Mouse (Mus musculus): ENCODE data around the gene Gnb3.
"Not testable (repeated sequence)": the region's sequence is repeated elsewhere in the genome, so short reads cannot be mapped to it uniquely, and the experiment has no call there.

The Gnb3 gene

DNA sequence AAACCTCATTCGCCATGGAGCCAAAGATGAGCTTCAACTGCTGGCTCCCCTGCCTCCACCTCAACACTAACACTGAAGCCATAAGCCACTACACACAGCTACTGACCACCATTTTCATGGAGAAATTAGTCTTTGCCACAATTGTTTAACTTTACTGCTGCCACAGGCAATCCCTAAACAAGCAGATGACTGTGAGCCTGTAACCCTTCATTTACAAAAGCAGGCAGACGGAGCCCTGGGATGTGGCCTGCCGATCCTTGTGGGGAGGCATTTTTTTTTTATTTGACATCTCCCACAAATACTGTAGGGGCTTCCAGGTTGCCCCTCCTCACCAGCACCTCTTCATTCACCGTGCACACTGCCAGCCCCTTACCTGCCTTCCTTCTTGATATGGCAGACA lies 23.5 kb downstream of the Gnb3 start:
- DNase-seq (ENCODE audit: low spot score in 2 of 2), result no peak

DNA sequence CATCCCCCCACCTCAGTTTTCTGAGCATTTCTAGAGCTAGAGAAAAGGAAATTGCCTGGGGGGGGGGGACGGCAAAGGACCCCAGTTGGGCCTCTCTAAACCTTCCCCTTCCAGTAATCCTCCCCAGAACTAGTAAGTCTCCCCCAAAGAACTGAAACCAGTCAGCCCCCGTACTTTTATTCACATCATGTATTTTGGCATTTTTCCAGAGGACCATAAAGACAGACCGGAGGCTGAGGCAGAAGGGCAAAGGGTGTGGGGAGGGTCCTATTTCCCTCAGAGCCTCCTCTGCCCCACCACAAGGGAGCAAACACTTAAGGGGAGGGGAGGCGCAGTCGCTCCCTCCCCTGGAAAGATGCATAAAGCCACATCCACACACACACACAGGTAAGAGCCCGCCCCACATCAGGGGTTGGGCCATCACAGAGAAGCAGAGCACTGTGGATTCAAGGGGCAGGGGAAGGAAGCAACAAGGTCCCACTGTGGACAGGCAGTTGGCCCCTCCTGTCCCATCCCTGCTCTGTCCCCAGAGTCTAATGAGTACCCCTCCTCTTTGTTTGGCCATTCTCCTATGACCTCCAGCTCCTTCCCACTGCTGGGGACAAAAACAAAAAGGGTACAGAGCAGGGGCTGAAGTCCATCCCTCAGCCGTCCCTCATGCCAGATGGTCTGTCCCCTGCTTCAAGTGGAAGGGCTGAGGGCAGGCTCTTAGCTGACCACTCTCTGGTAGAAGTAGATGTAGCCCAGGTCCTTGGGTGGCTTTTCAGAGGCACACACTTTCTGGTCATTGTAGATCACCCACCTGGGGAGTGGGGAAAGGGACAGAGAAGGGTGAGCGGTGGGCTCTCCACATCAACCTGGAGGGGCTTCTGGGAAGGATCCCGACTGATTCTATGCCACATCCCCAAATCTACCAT lies 25.0 kb downstream of the Gnb3 start:
- no peak for DNase-seq (ENCODE audit: low spot score in 2 of 2)

- DNase-seq (ENCODE audit: low spot score in 2 of 2), result peak in 1 of 2 experiments; percentile 65
These were observed 25.6 kb downstream of the Gnb3 start for GRCm38 (mm10) chr6:124814448-124814847.

DNA sequence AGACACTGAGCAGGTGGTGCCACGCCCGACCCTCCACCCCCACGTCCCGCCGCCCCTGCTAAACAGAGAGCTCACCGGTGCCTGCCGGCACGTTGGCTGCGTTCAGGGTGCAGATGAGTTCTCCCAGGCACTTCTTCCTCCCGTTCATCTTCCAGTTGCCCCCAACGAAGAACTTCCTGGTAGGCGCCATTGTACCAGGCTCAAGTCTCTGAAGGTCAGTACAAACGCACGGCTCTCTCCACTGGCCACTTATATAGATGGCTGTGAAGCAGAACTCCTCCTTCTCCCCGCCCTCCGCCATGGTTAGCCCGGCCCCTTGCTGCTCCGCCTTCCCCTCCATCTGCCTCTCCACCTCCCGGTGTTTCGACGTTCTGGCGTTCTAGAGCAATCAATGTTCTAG lies 26.1 kb downstream of the Gnb3 start, which contains the start of gene Tpi1:
Tpi1 (minus strand) TSS at position 364 of the 400 bp plus-strand sequence.
- DNase-seq (ENCODE audit: low spot score in 2 of 2), result peak; percentile 84 to 86

- peak; percentile 71 to 73 for DNase-seq (ENCODE audit: low spot score in 2 of 2)
These were observed 26.6 kb downstream of the Gnb3 start for GRCm38 (mm10) chr6:124813496-124813895.

GRCm38 (mm10) chr6:124812848-124813247 lies 27.2 kb downstream of the Gnb3 start:
- no peak for DNase-seq (ENCODE audit: low spot score in 2 of 2)

DNA sequence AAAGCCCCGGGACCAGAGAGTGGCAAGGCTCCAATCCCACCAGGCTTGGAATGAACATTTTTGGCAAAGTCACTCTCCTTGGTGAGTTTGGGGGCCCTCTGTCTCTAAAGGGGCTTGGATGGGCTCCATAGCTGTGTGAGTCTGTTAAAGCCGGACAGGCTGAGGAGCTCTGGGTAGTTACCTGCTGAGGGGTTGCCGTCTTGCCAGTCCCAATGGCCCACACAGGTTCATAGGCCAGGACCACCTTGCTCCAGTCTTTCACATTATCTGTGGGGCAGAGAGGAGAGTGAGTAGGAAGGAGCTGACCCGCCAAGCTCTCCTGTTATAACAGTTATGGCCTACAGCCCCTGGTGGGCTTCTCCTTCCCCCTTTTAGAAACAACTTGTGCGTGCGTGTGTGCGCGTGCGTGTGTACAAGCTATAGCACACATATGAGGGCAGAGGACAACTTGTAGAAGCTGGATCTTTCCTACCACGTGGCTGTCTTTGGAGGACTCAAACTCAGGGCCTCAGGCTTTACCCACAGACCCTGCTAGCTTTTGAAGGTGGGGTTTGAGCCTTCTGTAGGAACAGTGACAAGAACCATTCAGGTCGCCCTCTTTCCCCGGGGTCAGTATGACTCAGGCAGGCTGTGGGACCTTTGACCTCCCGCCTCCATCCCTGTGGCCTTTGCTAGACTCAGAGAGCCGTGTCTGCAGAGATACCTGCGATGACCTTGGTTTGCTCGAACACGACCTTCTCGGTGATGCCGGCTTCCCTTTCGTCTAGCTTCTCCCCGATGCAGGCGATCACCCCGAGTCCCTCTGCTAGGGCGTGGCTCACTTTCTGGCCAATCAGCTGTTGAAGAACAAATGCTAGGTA lies 28.1 kb downstream of the Gnb3 start:
- no peak for DNase-seq (ENCODE audit: low spot score in 2 of 2)

DNA sequence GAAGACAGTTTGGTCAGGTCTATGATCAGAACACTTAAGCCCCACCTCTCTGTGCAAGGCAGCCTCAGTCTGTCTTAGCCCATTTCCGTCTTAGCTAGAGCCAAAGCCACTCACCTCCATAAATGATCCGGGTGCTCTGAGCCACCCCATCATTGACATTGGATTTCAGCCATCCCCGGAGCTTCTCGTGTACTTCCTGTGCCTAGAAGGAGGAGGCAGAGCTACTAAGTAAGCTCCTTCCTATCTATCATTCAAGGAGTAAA lies 28.7 kb downstream of the Gnb3 start:
- DNase-seq (ENCODE audit: low spot score in 2 of 2), result no peak

DNA sequence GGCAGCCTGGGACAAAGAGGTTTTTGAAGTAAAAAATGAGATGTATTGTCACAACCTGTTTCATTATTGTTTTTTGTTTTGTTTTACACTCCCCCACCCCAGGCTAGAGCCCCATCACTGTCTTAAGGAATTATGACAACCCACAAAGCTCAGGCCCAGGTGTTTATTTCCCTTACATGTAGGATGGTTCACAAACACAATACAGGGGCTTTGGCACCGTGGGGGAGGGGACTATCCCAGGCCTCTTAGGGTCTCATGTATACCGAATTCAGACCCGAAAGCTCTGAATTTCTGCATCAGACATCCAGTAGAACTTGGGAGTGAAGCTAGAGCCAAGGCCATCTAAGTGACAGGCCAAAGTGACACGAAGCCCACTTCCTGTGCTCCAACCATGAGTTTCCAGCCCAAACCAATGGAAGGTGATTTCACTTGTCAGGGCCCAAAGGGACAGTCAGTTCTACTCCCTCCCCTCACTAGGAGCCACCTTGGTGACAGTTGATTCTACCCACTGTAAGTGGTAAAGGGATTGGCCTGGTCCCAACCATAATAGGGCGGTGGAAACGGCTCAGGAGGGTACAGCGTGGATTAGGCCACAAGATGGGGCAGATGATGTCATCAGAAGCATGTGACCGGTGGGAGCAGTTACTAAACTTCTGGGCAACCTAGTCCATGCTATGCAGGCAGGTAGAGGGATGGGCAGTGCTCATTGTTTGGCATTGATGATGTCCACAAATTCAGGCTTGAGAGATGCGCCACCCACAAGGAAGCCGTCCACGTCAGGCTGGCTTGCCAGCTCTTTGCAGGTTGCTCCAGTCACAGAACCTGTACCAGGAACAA lies 29.3 kb downstream of the Gnb3 start:
- DNase-seq (ENCODE audit: low spot score in 2 of 2), result not testable (repeated sequence)

GRCm38 (mm10) chr6:124809775-124810538 lies 30.1 kb downstream of the Gnb3 start:
- DNase-seq (ENCODE audit: low spot score in 2 of 2), result no peak

GRCm38 (mm10) chr6:124809052-124809774 lies 30.9 kb downstream of the Gnb3 start:
- DNase-seq (ENCODE audit: low spot score in 2 of 2), result peak; percentile 62 to 73

GRCm38 (mm10) chr6:124808358-124809012 lies 31.6 kb downstream of the Gnb3 start, which contains the start of gene Spsb2:
Spsb2 (plus strand) TSS chr6:124808661.
- DNase-seq (ENCODE audit: low spot score in 2 of 2), result peak; percentile 65

DNA sequence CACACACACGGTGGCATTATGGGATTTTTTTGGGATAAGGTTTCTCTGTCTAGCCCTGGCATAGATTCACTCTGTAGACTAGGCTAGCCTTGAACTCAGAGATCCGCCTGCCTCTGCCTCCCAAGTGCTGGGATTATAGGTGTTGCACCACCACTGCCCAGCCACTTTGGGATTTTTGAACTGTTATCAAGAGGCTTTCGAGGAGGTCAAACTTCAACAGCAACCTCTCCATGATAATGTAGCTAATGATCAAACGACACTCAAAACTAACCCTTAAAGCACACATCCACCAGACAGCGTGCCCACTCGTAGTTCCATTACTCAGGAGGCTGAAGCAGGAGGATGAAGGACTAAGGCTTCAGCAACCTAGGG lies 32.1 kb downstream of the Gnb3 start:
- no peak for DNase-seq (ENCODE audit: low spot score in 2 of 2)

DNA sequence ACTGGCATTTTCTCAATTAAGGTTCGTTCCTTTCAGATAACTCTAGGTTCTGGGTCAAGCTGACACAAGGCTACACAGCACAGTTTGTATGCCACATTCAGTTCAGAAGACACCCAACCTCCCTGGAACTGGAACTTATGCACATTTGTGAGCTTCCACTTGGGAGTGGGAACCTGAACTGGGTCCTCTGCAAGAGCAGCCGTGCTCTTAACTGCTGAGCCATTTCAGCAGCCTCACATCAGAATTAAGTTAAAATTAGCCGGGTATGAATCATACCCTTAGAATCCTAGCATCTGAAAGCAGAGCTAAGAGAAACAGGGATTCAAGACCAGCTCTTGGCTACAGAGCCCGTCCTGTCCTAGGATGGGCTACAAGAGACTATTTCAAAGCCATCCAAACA lies 32.7 kb downstream of the Gnb3 start:
- no peak for DNase-seq (ENCODE audit: low spot score in 2 of 2)

GRCm38 (mm10) chr6:124806446-124807140 lies 33.5 kb downstream of the Gnb3 start:
- DNase-seq (ENCODE audit: low spot score in 2 of 2), result no peak

DNA sequence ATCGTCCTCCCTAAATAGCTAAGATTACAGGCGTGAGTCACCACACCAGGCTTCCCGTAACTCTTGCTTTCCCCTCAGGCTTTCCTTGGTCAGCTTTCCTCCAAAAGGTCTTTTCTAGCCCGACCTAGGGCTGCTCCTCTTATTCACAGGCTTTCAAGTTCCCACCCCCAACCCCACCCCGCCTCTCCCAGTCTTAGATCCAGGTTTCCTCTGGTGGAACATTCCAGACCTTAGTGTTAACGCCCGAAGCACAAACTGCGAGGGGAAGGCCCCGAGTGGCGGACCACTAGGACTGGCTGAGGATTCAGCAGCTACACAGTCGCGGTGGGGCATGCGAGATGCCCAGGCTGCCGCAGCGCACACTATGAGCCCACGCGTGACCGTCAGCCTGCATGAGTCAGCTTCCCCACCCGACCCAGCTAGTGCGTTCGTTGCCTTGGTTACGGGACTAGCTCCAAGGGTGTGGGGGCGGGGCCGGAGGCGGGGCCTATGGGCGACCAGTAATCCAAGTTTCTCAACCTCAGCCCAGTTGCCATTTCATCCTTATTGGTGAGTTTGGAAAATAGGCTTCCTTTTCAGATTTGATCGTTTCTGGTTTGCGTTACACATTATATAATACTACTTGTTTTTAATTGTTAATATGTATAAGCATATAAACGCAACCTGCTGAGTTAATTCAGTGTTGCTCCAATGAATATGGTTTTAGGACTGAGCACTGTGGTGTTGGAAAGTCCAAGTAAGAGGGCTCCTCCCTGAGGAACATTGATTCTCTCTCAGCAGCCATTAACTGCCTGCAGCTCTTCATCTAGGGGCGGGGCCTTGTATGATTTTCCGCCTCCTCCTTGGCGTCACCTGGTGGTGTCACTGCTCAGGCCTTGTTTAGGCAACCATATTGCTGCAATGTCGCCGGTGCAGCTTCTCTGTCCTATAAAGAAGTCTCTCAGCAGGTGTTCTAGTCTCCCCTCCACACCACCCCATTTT lies 34.4 kb downstream of the Gnb3 start:
- peak; percentile 95 to 96 for DNase-seq (ENCODE audit: low spot score in 2 of 2)

DNA sequence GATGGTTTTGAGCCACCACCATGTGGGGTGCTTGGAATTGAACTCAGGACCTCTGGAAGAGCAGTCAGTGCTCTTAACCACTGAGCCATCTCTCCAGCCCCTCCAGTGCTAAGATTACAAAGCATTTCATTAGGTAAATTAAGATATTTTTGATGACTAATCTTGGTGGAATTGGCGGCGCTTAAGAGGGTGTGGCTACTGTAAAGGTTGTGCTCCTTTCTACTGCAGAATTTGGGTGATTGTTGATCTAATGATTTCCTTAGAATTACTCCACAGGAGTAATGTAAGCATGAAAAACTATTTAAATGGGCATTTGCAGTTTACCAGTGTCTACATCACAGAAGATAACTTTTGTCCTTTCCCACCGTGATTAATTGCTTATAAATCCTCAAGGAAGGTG lies 35.7 kb downstream of the Gnb3 start:
- no peak for DNase-seq (ENCODE audit: low spot score in 2 of 2)

DNA sequence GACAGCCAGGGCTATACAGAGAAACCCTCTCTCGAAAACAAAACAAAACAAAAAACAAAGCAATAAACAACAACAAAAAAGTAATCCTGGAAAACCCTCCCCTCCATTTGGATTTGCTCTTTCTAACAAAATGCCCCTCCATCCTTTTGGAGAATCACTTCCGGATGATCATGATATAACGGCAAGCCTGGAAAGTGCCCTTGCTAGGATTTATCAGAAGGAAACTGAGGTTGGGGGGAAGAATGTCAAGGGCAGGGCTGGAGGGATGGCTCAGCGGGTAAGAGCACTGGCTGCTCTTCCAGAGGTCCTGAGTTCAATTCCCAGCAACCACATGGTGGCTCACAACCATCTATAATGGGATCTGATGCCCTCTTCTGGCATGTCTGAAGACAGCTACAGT lies 36.4 kb downstream of the Gnb3 start:
- not testable (repeated sequence) for DNase-seq (ENCODE audit: low spot score in 2 of 2)

Measured in frontal cortex, postnatal 10 days (tissue).